Mouse (Mus musculus) CD8-positive naive resting alpha-beta T cell, adult 2 months (primary cell): ENCODE measurements at regions not wholly inside any gene's neighbourhood (a gene's known extent, or its start where the extent isn't known, plus 50 kb on each side); places are given as distances from the start of the nearest gene placed in this dataset.

Experiments
- DNase-seq, 2 experiments: peaks; one replicate each; pipeline ENCODE4 v3.0.0; 2022; ENCODE audit warnings: low read depth in 2 of 2, low spot score in 2 of 2

GRCm38 (mm10) chr17:72782775-72783174 lies 53.5 kb upstream of the Ypel5 start:
- no peak for DNase-seq

GRCm38 (mm10) chr17:72781786-72782185 lies 54.5 kb upstream of the Ypel5 start:
- DNase-seq: peak; percentile 7 to 35

GRCm38 (mm10) chr17:72768266-72768665 lies 68.0 kb upstream of the Ypel5 start:
- no peak for DNase-seq

GRCm38 (mm10) chr17:72760937-72761336 lies 75.3 kb upstream of the Ypel5 start:
- DNase-seq: no peak

DNA sequence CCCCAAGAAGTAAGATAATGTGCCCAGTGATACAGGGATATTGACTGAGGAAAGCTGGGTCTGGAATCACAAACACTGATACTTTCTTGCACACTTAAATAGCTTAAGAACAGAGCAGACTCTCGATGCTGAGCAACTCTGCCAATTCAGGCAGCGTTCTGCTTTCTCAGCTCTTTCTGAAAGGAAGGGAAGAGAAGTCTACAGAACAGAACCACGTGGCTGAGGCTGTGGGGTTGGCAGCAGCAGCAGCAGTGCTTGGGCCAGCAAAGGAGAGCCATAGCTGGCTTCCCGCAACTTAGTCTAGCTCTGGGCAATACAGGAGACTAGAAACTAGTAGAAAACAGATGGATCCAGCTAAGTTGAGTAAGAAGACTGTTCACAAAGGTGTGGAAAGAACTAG lies 89.8 kb upstream of the Ypel5 start:
- no peak for DNase-seq

- no peak for DNase-seq
Measured at GRCm38 (mm10) chr17:72733006-72733405, 103.2 kb upstream of the Ypel5 start.

GRCm38 (mm10) chr17:72731691-72732090 lies 104.6 kb upstream of the Ypel5 start:
- DNase-seq: no peak

GRCm38 (mm10) chr17:72731175-72731574 lies 105.1 kb upstream of the Ypel5 start:
- no peak for DNase-seq

DNA sequence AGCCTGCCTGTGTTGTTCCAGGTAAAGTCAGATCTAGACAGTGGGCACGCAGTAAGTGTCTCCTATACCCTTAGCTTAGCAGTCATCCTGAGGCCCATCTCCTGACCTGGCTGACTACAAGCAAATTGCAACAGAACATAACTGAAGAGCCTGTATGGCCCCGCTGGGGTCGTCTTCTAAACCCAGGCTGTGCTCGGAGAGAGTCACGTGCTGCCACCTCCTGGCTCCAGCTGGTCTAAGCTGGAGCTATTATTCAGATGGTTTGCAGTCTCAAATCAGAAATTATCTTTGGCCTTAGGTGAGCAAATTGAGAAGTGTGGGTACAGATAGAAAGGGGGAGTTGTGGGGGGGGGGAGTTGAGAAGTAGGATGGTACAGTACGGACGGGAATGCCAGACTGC lies 115.5 kb upstream of the Ypel5 start:
- no peak for DNase-seq

DNA sequence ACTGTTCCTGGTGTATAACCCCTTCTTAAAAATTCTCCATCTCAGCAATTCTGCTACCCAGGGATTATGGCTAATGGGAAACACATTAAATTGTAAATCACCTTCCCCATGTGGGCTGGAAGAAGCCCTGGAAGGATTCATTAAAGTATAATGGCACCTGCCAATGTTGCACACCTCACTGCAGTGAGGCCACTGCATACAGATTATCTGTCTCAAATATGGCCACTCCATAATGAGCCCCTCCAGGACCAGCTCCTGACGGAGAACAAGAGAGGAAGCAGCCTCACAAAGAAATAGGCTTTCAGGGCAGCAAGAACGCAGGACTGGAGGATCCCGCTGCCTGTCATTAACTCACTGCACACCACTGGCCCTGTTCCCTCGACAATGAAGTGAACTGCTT lies 115.2 kb upstream of the Alk start:
- DNase-seq: no peak

DNA sequence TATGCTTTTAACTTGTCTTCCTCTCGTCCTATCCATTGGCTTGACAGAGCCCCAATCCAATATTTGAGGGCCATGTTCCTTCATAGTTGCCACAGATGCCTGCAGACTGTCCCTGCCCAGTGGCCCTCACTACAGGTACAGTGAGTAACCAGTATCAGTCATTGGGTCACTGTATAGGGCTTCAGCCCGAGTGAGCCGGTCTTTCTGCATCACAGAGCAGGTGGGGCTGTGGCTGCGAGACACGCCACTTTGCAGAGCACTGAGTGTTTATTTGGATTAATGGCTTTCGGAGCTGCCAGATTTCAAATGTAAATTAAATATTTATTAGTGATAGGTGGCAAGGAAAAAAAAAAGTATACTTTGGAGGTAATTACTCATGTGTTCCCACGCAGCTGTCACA lies 87.2 kb upstream of the Alk start:
- DNase-seq: no peak

DNA sequence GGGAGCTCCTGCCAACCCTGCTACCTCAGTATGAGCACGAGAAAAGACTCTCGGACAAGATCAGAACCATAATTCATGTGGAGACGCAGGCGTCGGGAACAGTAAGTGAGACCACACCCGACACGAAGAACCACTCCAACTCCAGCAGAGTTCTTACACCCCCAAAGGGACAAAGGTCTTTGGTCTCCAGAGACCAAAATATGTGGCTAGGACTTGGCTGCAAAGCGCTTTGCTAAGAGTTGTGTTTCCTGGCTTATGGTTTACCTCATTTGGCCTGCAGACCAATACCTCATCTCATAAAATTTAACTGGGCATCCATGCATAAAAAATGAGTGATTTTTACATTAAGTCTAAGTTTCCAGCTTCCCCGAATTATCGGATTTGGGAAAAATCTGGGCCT lies 85.2 kb upstream of the Alk start:
- no peak for DNase-seq

GRCm38 (mm10) chr17:72688800-72689199 lies 84.4 kb upstream of the Alk start:
- no peak for DNase-seq

- no peak for DNase-seq
Measured at GRCm38 (mm10) chr17:72674658-72675057, 70.2 kb upstream of the Alk start.

GRCm38 (mm10) chr17:72672010-72672409 lies 67.6 kb upstream of the Alk start:
- no peak for DNase-seq

DNA sequence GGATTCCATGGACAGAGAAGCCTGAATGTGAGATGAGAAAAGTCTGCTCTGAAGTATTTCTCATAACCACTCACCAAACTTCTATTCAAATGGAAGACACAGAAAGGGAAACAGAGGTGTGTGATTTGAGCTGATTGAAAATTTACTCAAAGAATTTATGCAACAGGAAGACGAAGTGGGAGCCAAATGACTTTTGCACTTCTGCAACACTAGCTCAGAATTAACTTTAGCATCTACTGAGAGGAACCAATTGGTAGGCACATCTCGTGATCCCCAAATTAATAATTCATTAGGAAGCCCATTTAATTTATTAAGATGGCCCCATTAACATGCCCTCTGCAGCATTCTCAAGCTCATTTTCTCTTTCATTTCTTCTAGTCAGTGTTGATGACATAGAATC lies 62.5 kb upstream of the Alk start:
- DNase-seq: no peak

- DNase-seq: no peak
Measured at GRCm38 (mm10) chr17:72661678-72662077, 57.3 kb upstream of the Alk start.

DNA sequence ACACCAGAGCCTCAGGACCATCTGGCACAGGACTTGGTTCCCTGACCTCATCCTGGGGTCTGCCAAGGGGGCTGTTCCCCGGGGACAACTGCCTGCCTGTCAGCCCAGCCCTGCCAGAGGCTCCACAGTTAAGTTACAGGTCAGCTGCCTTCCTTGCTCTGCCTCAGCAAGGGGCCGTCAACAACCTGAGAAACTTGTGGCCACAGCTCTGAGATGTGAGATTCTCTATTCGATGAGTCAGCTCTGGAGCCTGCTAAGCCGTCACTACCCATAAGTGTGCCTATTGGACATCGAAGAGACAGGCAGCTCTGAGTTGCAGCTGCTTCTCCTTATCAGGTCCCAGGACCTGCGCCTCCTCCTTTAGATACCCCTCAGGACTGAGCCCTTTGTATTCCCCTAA lies 54.3 kb upstream of the Alk start:
- no peak for DNase-seq

DNA sequence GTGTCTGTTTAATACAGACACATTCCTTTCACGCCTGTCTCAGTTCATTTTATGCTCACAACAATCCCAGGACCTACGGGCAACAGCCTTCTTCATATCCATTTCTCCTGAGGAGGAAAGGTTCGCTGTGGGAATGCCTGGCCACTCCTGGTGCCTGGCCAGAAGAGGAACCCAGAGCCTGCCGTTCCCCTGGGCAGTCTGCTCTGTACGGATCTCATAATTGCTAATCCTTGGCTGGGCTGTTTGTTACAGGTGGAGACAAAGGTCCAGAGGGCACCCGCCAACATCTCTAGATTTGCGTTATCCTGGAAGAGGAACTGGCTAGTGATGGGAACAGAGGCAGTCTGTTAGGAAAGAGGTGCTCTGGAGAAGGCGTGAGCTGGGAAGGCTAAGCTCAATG lies 53.4 kb upstream of the Alk start:
- DNase-seq: no peak
